Mouse (Mus musculus) A20 (cell line): ENCODE results near the gene Slc25a1.
"Not testable (repeated sequence)": the region's sequence is repeated elsewhere in the genome, so short reads cannot be mapped to it uniquely, and the experiment has no call there.

Experiments
- DNase-seq: peaks from one replicate; pipeline ENCODE4 v3.0.0-alpha.2; 2011; ENCODE audit warnings: low read depth, low spot score

Gene Slc25a1

GRCm38 (mm10) chr16:17928087-17928580 lies at the start of gene Slc25a1:
Gene Slc25a1 (minus strand): TSS chr16:17928219.
- peak; percentile 97 for DNase-seq

- no peak for DNase-seq
Measured at GRCm38 (mm10) chr16:17971853-17972252, 43.8 kb upstream of the Slc25a1 start.

- no peak for DNase-seq
Measured at GRCm38 (mm10) chr16:17962091-17962490, 34.1 kb upstream of the Slc25a1 start.

- DNase-seq, result not testable (repeated sequence)
Measured at GRCm38 (mm10) chr16:17956052-17956638, 28.1 kb upstream of the Slc25a1 start.

- DNase-seq, result no peak
Measured at GRCm38 (mm10) chr16:17951618-17952017, 23.6 kb upstream of the Slc25a1 start.

- DNase-seq, result no peak
Measured at GRCm38 (mm10) chr16:17950068-17950467, 22.0 kb upstream of the Slc25a1 start.

- no peak for DNase-seq
Measured at GRCm38 (mm10) chr16:17949421-17949877, 21.4 kb upstream of the Slc25a1 start.

GRCm38 (mm10) chr16:17945081-17945831 lies 17.2 kb upstream of the Slc25a1 start:
- no peak for DNase-seq

- DNase-seq, result no peak
Measured at GRCm38 (mm10) chr16:17943466-17943865, 15.4 kb upstream of the Slc25a1 start.

GRCm38 (mm10) chr16:17939255-17939751 lies 11.3 kb upstream of the Slc25a1 start:
- DNase-seq, result no peak

GRCm38 (mm10) chr16:17938821-17939220 lies 10.8 kb upstream of the Slc25a1 start:
- peak; percentile 81 for DNase-seq

- DNase-seq, result no peak
Measured at GRCm38 (mm10) chr16:17938187-17938586, 10.2 kb upstream of the Slc25a1 start.

- DNase-seq, result no peak
Measured at GRCm38 (mm10) chr16:17936776-17937175, 8.8 kb upstream of the Slc25a1 start.

- no peak for DNase-seq
Measured at GRCm38 (mm10) chr16:17934445-17934910, 6.5 kb upstream of the Slc25a1 start.

GRCm38 (mm10) chr16:17933594-17934444 lies 5.8 kb upstream of the Slc25a1 start:
- no peak for DNase-seq

GRCm38 (mm10) chr16:17931906-17932460 lies 4.0 kb upstream of the Slc25a1 start:
- DNase-seq, result no peak

- no peak for DNase-seq
Measured at GRCm38 (mm10) chr16:17929631-17930030, 1.6 kb upstream of the Slc25a1 start.

GRCm38 (mm10) chr16:17929211-17929610 lies 1.2 kb upstream of the Slc25a1 start:
- DNase-seq, result no peak

GRCm38 (mm10) chr16:17928627-17929104 lies 647 bp upstream of the Slc25a1 start:
- DNase-seq, result peak; percentile 93

- DNase-seq, result peak; percentile 48
Measured at GRCm38 (mm10) chr16:17927351-17928082, 502 bp downstream of the Slc25a1 start.

- no peak for DNase-seq
Measured at GRCm38 (mm10) chr16:17922163-17922538, 5.9 kb downstream of the Slc25a1 start.
